ENCODE assay signal across 7 mouse cellular contexts in genomic region chr9:43270723-43271252, GRCm38 (mm10). TPM values are rescaled to one million over a fixed set of nuclear protein-coding genes. Genes with fewer than 3 reads are reported as not detected.
DNase-seq lines count a peak whose midpoint lies in the region; ATAC-seq and TF ChIP-seq lines count a peak whose summit lies in the region.

No protein-coding gene starts in this region.

- no peak for TF ChIP-seq POLR2A in cerebellum, adult 2 months (IDR thresholded peaks at IDR 0.05; ENCODE audit: borderline replicate concordance, insufficient read depth, low read length)

- peaks cover 29% of the 10 kb centered on the region for H3K27me3 ChIP-seq in midbrain, embryonic 16.5 days (ENCODE audit: control insufficient read depth, insufficient read depth, low read depth, low read length)
- no peaks in the 10 kb centered on the region; the same call in 1 of the 2 replicates for H3K27me3 ChIP-seq in cerebellum, adult 2 months (ENCODE audit: control insufficient read depth, insufficient read depth, low read length)

- DNase-seq in 416B (ENCODE audit: low read depth) (peak; percentile 49), ES-CJ7 (ENCODE audit: low read depth, low spot score) (peak; percentile 45)
- DNase-seq in layer of hippocampus, adult 2 months (ENCODE audit: low spot score in 2 of 2): peak; percentile 44 to 64
- DNase-seq in cerebellum, adult 2 months: no peak
- no peak for DNase-seq in lung, postnatal 10 days

- H3K4me1 ChIP-seq in midbrain, embryonic 16.5 days (ENCODE audit: control insufficient read depth, insufficient read depth, low read length): peaks cover 3% of the 10 kb centered on the region; the same call in 1 of the 2 replicates
- no peaks in the 10 kb centered on the region for H3K4me1 ChIP-seq in cerebellum, adult 2 months (ENCODE audit: control insufficient read depth, insufficient read depth, low read length)

- no peaks in the 10 kb centered on the region for H3K9me3 ChIP-seq in midbrain, embryonic 16.5 days (replicated peaks; ENCODE audit: control insufficient read depth, low read length, poor library complexity, severe bottlenecking)

- WGBS in midbrain, embryonic 16.5 days: 2% methylated on average over 17 of the region's 17 CpGs
- WGBS in cerebellum, adult 2 months: 6% methylated on average over 17 of the region's 17 CpGs

- peak overlapping the region; percentile 92 for H3K27ac ChIP-seq in layer of hippocampus, adult 2 months
- H3K27ac ChIP-seq in midbrain, embryonic 16.5 days (ENCODE audit: low read length): no peak overlapping the region
- H3K27ac ChIP-seq in cerebellum, adult 2 months (ENCODE audit: insufficient read depth, low read length): no peak overlapping the region

- H3K4me3 ChIP-seq in layer of hippocampus, adult 2 months: peak overlapping the region; percentile 37
- peak overlapping the region; percentile 6; the same call in 1 of the 2 replicates for H3K4me3 ChIP-seq in midbrain, embryonic 16.5 days (ENCODE audit: low read depth, low read length)
- no peak overlapping the region for H3K4me3 ChIP-seq in cerebellum, adult 2 months (replicated peaks; ENCODE audit: insufficient read depth, low read depth, low read length)

- no peaks in the 10 kb centered on the region for H3K36me3 ChIP-seq in midbrain, embryonic 16.5 days (ENCODE audit: control insufficient read depth, insufficient read depth, low read length)

- no peak for TF ChIP-seq CTCF in layer of hippocampus, adult 2 months (conservative IDR thresholded peaks at IDR 0.05)
- no peak for TF ChIP-seq CTCF in cerebellum, adult 2 months (IDR thresholded peaks at IDR 0.05; ENCODE audit: borderline replicate concordance, insufficient read depth, low read depth, low read length)

- H3K4me2 ChIP-seq in midbrain, embryonic 16.5 days (ENCODE audit: low read length): peak overlapping the region; percentile 35

- no peak overlapping the region for H3K9ac ChIP-seq in midbrain, embryonic 16.5 days (ENCODE audit: low read depth, low read length)

- ATAC-seq in granulocyte monocyte progenitor cell, adult 5-6 weeks (replicated peaks; ENCODE audit: poor library complexity, severe bottlenecking): peak; percentile 61
- no peak for ATAC-seq in midbrain, embryonic 16.5 days

RNA-seq across cellular contexts. Expression of gene Oaf, which starts 31.1 kb away (rescaled TPM):
- total RNA-seq in granulocyte monocyte progenitor cell, adult 5-6 weeks (2014; fragmentation: Nextera tagmentation): 11.1 and 14.2 TPM in 2 replicates
- 7.1 and 11.6 TPM in 2 replicates for total RNA-seq in granulocyte monocyte progenitor cell, adult 5-6 weeks (2017)
- 10 to 100 TPM; 18.6 to 19.5 TPM for total RNA-seq in layer of hippocampus, adult 2 months (2021)
- polyA plus RNA-seq in midbrain, embryonic 16.5 days (2015; fragmentation: Nextera tagmentation; extraction: Ambion mirVana): 3.2 and 5.8 TPM in 2 replicates
- 5.2 and 6.3 TPM in 2 replicates for polyA plus RNA-seq in cerebellum, adult 2 months (2012; rRNA removed)

RNA-seq across cellular contexts. Expression of gene Trim29, which starts 39.9 kb away (rescaled TPM):
- not detected in 2 replicates for total RNA-seq in granulocyte monocyte progenitor cell, adult 5-6 weeks (2014; fragmentation: Nextera tagmentation)
- total RNA-seq in granulocyte monocyte progenitor cell, adult 5-6 weeks (2017): not detected in 2 replicates
- under 1 TPM; 0.32 to 0.44 TPM for total RNA-seq in layer of hippocampus, adult 2 months (2021)
- 0.09 TPM in 1 of 2 replicates, not detected in the other for polyA plus RNA-seq in midbrain, embryonic 16.5 days (2015; fragmentation: Nextera tagmentation; extraction: Ambion mirVana)
- polyA plus RNA-seq in cerebellum, adult 2 months (2012; rRNA removed): 0.18 and 0.44 TPM in 2 replicates

Comparison
In these comparisons a context has a peak if more than half of its experiments do, and no peak if none do; other contexts are left out.
1. DNase-seq: peak in 416B (single experiment), ES-CJ7 (single experiment) and layer of hippocampus, adult 2 months (2 of 2); none in cerebellum, adult 2 months (0 of 2) and lung, postnatal 10 days (single experiment).